Mouse (Mus musculus) left cerebral cortex, adult 11 months (tissue): ENCODE results near the gene Tenm1.

ENCODE experiments used
- DNase-seq: peaks from one replicate; pipeline ENCODE4 v3.0.0; 2022; ENCODE audit warnings: low spot score

Gene Tenm1

GRCm38 (mm10) chrX:43428855-43429263 is at the start of gene Tenm1:
Tenm1 (minus strand) TSS chrX:43429126.
- DNase-seq: no peak

GRCm38 (mm10) chrX:43467311-43467710 is 38.4 kb upstream of the Tenm1 start:
- no peak for DNase-seq

GRCm38 (mm10) chrX:43430581-43430980 is 1.7 kb upstream of the Tenm1 start:
- no peak for DNase-seq

- no peak for DNase-seq
These were observed 1.1 kb upstream of the Tenm1 start for GRCm38 (mm10) chrX:43429982-43430531.

- DNase-seq: no peak
These were observed 411 bp upstream of the Tenm1 start for GRCm38 (mm10) chrX:43429337-43429736.

GRCm38 (mm10) chrX:43427961-43428365 is 963 bp downstream of the Tenm1 start:
- no peak for DNase-seq

- no peak for DNase-seq
These were observed 1.8 kb downstream of the Tenm1 start for GRCm38 (mm10) chrX:43427111-43427510.

- DNase-seq: peak; percentile 0
These were observed 31.0 kb downstream of the Tenm1 start for GRCm38 (mm10) chrX:43397957-43398356.

- DNase-seq: no peak
These were observed 40.8 kb downstream of the Tenm1 start for GRCm38 (mm10) chrX:43388106-43388505.

GRCm38 (mm10) chrX:43372526-43372925 is 56.4 kb downstream of the Tenm1 start:
- DNase-seq: no peak

GRCm38 (mm10) chrX:43319351-43319750 is 109.6 kb downstream of the Tenm1 start:
- no peak for DNase-seq

GRCm38 (mm10) chrX:43317801-43318520 is 111.0 kb downstream of the Tenm1 start:
- no peak for DNase-seq

- DNase-seq: no peak
These were observed 193.1 kb downstream of the Tenm1 start for GRCm38 (mm10) chrX:43235844-43236243.

GRCm38 (mm10) chrX:43205003-43205402 is 223.9 kb downstream of the Tenm1 start:
- no peak for DNase-seq

GRCm38 (mm10) chrX:43202249-43202783 is 226.6 kb downstream of the Tenm1 start:
- no peak for DNase-seq

- no peak for DNase-seq
These were observed 246.0 kb downstream of the Tenm1 start for GRCm38 (mm10) chrX:43182975-43183374.

GRCm38 (mm10) chrX:43151561-43151960 is 277.4 kb downstream of the Tenm1 start:
- no peak for DNase-seq

GRCm38 (mm10) chrX:43129696-43130095 is 299.2 kb downstream of the Tenm1 start:
- no peak for DNase-seq

- no peak for DNase-seq
These were observed 306.4 kb downstream of the Tenm1 start for GRCm38 (mm10) chrX:43122491-43122890.

GRCm38 (mm10) chrX:43122001-43122400 is 306.9 kb downstream of the Tenm1 start:
- no peak for DNase-seq

GRCm38 (mm10) chrX:42986100-42986499 is 442.8 kb downstream of the Tenm1 start:
- no peak for DNase-seq

- DNase-seq: no peak
These were observed 455.4 kb downstream of the Tenm1 start for GRCm38 (mm10) chrX:42973562-42973961.

- no peak for DNase-seq
These were observed 461.3 kb downstream of the Tenm1 start for GRCm38 (mm10) chrX:42967611-42968010.

- no peak for DNase-seq
These were observed 567.2 kb downstream of the Tenm1 start for GRCm38 (mm10) chrX:42861731-42862130.
